Mouse (Mus musculus) hindbrain, embryonic 11.5 days (tissue): ENCODE results near the gene Dhx34. TPM values are rescaled to one million over a fixed set of nuclear protein-coding genes. Genes with fewer than 3 reads are reported as not detected.

Experiments
- ATAC-seq: fragments of 200-750 bp; cut with Nextera tagmentation; 2 replicates; pipeline ENCODE4 v1.8.0; 2017; ENCODE audit warnings: mild to moderate bottlenecking, moderate TSS enrichment, moderate library complexity; ENCODE audit not compliant: low FRiP score
- DNase-seq: peaks from one replicate; pipeline ENCODE4 v3.0.0-alpha.2; 2015; ENCODE audit warnings: low spot score
- H3K27ac ChIP-seq: fragments of 300-500 bp; sonication (generic); 2 replicates; pipeline ENCODE4 v1.5.1; 2014; ENCODE audit warnings: mild to moderate bottlenecking, low read depth, low read length
- H3K27me3 ChIP-seq: fragments of 300-500 bp; sonication (generic); 2 replicates; pipeline ENCODE4 v1.6.1; 2014; ENCODE audit warnings: mild to moderate bottlenecking, low read length, moderate library complexity, mixed read lengths; ENCODE audit not compliant: control insufficient read depth, insufficient read depth
- H3K36me3 ChIP-seq: fragments of 300-500 bp; sonication (generic); 2 replicates; pipeline ENCODE4 v1.6.1; 2014; ENCODE audit warnings: mild to moderate bottlenecking, low read length, moderate library complexity, mixed read lengths; ENCODE audit not compliant: control insufficient read depth, insufficient read depth
- H3K4me1 ChIP-seq: fragments of 300-500 bp; sonication (generic); replicated peaks from 2 replicates; pipeline ENCODE4 v1.6.1; 2014; ENCODE audit warnings: low read length, mixed read lengths; ENCODE audit not compliant: control insufficient read depth, insufficient read depth
- H3K4me2 ChIP-seq: fragments of 300-500 bp; sonication (generic); replicated peaks from 2 replicates; pipeline ENCODE4 v1.6.1; 2014; ENCODE audit warnings: mild to moderate bottlenecking, low read depth, low read length
- H3K4me3 ChIP-seq: fragments of 300-500 bp; sonication (generic); 2 replicates; pipeline ENCODE4 v1.5.1; 2014; ENCODE audit warnings: low read depth, low read length
- H3K9ac ChIP-seq: fragments of 300-500 bp; sonication (generic); 2 replicates; pipeline ENCODE4 v1.6.1; 2014; ENCODE audit warnings: low read depth, low read length
- H3K9me3 ChIP-seq: fragments of 300-500 bp; sonication (generic); 2 replicates; pipeline ENCODE4 v1.6.1; 2016; ENCODE audit warnings: low read length; ENCODE audit not compliant: control insufficient read depth
- WGBS: fragments of 180-500 bp; shearing (Covaris S2); extraction: QIAGEN DNeasy Blood & Tissue Kit; methylation state at CpG from one replicate; pipeline ENCODE4 v1.1.7; 2014; 5-methylcytosine and 5-hydroxymethylcytosine counted together
- polyA plus RNA-seq: library from polyadenylated mRNA; unstranded; fragments of >200 nt; fragmentation: Nextera tagmentation; extraction: Ambion mirVana; gene quantifications from 2 replicates; pipeline ENCODE4 v1.2.1, GENCODE M21; 2014

Gene Dhx34
- polyA plus RNA-seq, 1 experiment from 2014 or later, result 7.9 TPM

GRCm38 (mm10) chr7:16150191-16151145 is 71.4 kb downstream of the Dhx34 start:
- Histone ChIP-seq H3K4me2 (no peak overlapping the region), H3K4me1 (peaks cover 2% of the 10 kb centered on the region; the same call in 1 of the 2 replicates), H3K9ac (no peak overlapping the region), H3K9me3 (no peaks in the 10 kb centered on the region), H3K36me3 (no peaks in the 10 kb centered on the region), H3K4me3 (no peak overlapping the region), H3K27me3 (no peaks in the 10 kb centered on the region), H3K27ac (no peak overlapping the region)
- DNase-seq (no peak), ATAC-seq (no peak)
- WGBS, result 75% methylated on average over 9 of the region's 9 CpGs

GRCm38 (mm10) chr7:16149241-16149640 is 72.6 kb downstream of the Dhx34 start:
- no peaks in the 10 kb centered on the region for H3K36me3 ChIP-seq
- H3K27me3 ChIP-seq, result no peaks in the 10 kb centered on the region
- ATAC-seq (no peak), DNase-seq (no peak)
- H3K4me1 ChIP-seq, result peaks cover 2% of the 10 kb centered on the region; the same call in 1 of the 2 replicates
- no peaks in the 10 kb centered on the region for H3K9me3 ChIP-seq
- no peak overlapping the region for H3K9ac ChIP-seq
- 64% methylated on average over 5 of the region's 5 CpGs for WGBS
- no peak overlapping the region for H3K4me3 ChIP-seq
- H3K27ac ChIP-seq, result no peak overlapping the region
- no peak overlapping the region for H3K4me2 ChIP-seq

DNA sequence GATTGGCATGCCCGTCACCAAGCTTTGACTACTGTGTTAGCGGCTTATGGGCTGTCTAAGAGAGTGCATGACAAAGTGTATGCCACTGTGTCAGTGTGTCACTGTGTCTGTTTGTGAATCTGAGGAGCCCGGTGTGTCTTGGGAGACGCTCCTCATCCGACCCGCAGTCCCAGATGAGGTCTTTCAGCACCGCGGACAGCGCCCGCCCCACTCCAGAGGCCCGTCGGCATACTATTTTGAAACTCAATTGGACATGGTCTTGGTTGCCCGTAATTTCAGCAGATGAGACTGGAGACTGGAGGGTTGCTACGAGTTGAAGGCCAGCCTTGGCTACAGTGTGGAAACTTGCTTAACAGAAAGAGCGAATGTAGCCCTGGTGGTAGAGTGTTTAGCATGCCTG is 74.2 kb downstream of the Dhx34 start:
- Histone ChIP-seq H3K9ac (no peak overlapping the region), H3K4me3 (no peak overlapping the region), H3K36me3 (no peaks in the 10 kb centered on the region), H3K9me3 (no peaks in the 10 kb centered on the region), H3K27me3 (no peaks in the 10 kb centered on the region), H3K4me1 (peaks cover 2% of the 10 kb centered on the region; the same call in 1 of the 2 replicates), H3K27ac (no peak overlapping the region), H3K4me2 (no peak overlapping the region)
- DNase-seq (peak; percentile 78), ATAC-seq (no peak)
- 15% methylated on average over 15 of the region's 15 CpGs for WGBS

Other genes starting within 250 kb of the Dhx34 start
- 6.6 and 9.2 TPM in 2 replicates for gene Bicra, start 174.1 kb downstream of the Dhx34 start, polyA plus RNA-seq
- not detected in 2 replicates for gene Zfp541, start 160.2 kb downstream of the Dhx34 start, polyA plus RNA-seq
- 176 and 177 TPM in 2 replicates for gene Napa, start 123.6 kb downstream of the Dhx34 start, polyA plus RNA-seq
- gene Kptn, start 102.1 kb downstream of the Dhx34 start, polyA plus RNA-seq, result 21.7 and 23.1 TPM in 2 replicates
- 0.84 and 1.0 TPM in 2 replicates for gene Slc8a2, start 92.2 kb downstream of the Dhx34 start, polyA plus RNA-seq
- 122 and 135 TPM in 2 replicates for gene Meis3, start 46.9 kb downstream of the Dhx34 start, polyA plus RNA-seq
- gene C5ar2, start 22.1 kb upstream of the Dhx34 start, polyA plus RNA-seq, result 0.04 and 0.11 TPM in 2 replicates
- gene C5ar1, start 37.5 kb upstream of the Dhx34 start, polyA plus RNA-seq, result 0.46 and 1.3 TPM in 2 replicates
- 11.0 and 13.8 TPM in 2 replicates for gene Inafm1, start 51.6 kb upstream of the Dhx34 start, polyA plus RNA-seq
- 18.2 and 19.2 TPM in 2 replicates for gene Ccdc9, start 64.8 kb upstream of the Dhx34 start, polyA plus RNA-seq
- 6.4 and 8.1 TPM in 2 replicates for gene Bbc3, start 86.4 kb upstream of the Dhx34 start, polyA plus RNA-seq
- 339 and 377 TPM in 2 replicates for gene Sae1, start 165.8 kb upstream of the Dhx34 start, polyA plus RNA-seq
- 15.7 and 20.7 TPM in 2 replicates for gene Zc3h4, start 178.9 kb upstream of the Dhx34 start, polyA plus RNA-seq
- 51.4 and 56.5 TPM in 2 replicates for gene Tmem160, start 230.7 kb upstream of the Dhx34 start, polyA plus RNA-seq